Mouse (Mus musculus) heart, embryonic 15.5 days (tissue): ENCODE measurements around the gene Ltk. TPM values are rescaled to one million over a fixed set of nuclear protein-coding genes. Genes with fewer than 3 reads are reported as not detected.
A peak's percentile ranks its signal among the peaks of the same experiment; 100 is the strongest.

ENCODE experiments used
- ATAC-seq: fragments of 200-750 bp; cut with Nextera tagmentation; replicated peaks from 2 replicates; pipeline ENCODE4 v1.8.0; 2017; ENCODE audit warnings: low read depth, moderate TSS enrichment; ENCODE audit not compliant: insufficient number of reproducible peaks, insufficient read depth, low FRiP score
- H3K27ac ChIP-seq: fragments of 300-500 bp; sonication (generic); 2 replicates; pipeline ENCODE4 v1.5.1; 2015; ENCODE audit warnings: mild to moderate bottlenecking, inconsistent platforms
- H3K27me3 ChIP-seq: fragments of 300-500 bp; sonication (generic); 2 replicates; pipeline ENCODE4 v1.6.1; 2015; ENCODE audit warnings: inconsistent platforms
- H3K36me3 ChIP-seq: fragments of 300-500 bp; sonication (generic); 2 replicates; pipeline ENCODE4 v1.6.1; 2015; ENCODE audit warnings: mild to moderate bottlenecking, inconsistent platforms
- H3K4me1 ChIP-seq: fragments of 300-500 bp; sonication (generic); replicated peaks from 2 replicates; pipeline ENCODE4 v1.6.1; 2015; ENCODE audit warnings: inconsistent platforms
- H3K4me2 ChIP-seq: fragments of 300-500 bp; sonication (generic); 2 replicates; pipeline ENCODE4 v1.6.1; 2015; ENCODE audit warnings: inconsistent platforms, mild to moderate bottlenecking, moderate library complexity
- H3K4me3 ChIP-seq: fragments of 300-500 bp; sonication (generic); 2 replicates; pipeline ENCODE4 v1.5.1; 2015; ENCODE audit warnings: mild to moderate bottlenecking, inconsistent platforms
- H3K9ac ChIP-seq: fragments of 300-500 bp; sonication (generic); 2 replicates; pipeline ENCODE4 v1.6.1; 2015; ENCODE audit warnings: mild to moderate bottlenecking, inconsistent platforms
- H3K9me3 ChIP-seq: fragments of 300-500 bp; sonication (generic); replicated peaks from 2 replicates; pipeline ENCODE4 v1.6.1; 2016; ENCODE audit warnings: inconsistent platforms
- WGBS: fragments of 180-500 bp; shearing (Covaris S2); methylation state at CpG from one replicate; pipeline ENCODE4 v1.1.7; 2015; ENCODE audit warnings: mixed read lengths; 5-methylcytosine and 5-hydroxymethylcytosine counted together
- polyA plus RNA-seq: library from polyadenylated mRNA; unstranded; fragments of >200 nt; fragmentation: Nextera tagmentation; extraction: Ambion mirVana; gene quantifications from 2 replicates; pipeline ENCODE4 v1.2.1, GENCODE M21; 2015

The Ltk gene
- polyA plus RNA-seq, 1 experiment from 2014 or later, result 0.10 TPM

- H3K9ac ChIP-seq, result peak overlapping the region; percentile 78
- peaks cover 46% of the 10 kb centered on the region for H3K4me1 ChIP-seq
- peak overlapping the region; percentile 63 for H3K4me3 ChIP-seq
- peaks cover 15% of the 10 kb centered on the region for H3K27me3 ChIP-seq
- H3K4me2 ChIP-seq, result peak overlapping the region; percentile 97
- ATAC-seq, result peak; percentile 80
- H3K36me3 ChIP-seq, result no peaks in the 10 kb centered on the region
- under 1% methylated on average over 58 of the region's 89 CpGs for WGBS
- H3K9me3 ChIP-seq, result no peaks in the 10 kb centered on the region
- peak overlapping the region; percentile 43 for H3K27ac ChIP-seq
Observed at GRCm38 (mm10) chr2:119799181-119799960, 39.1 kb upstream of the Ltk start.

GRCm38 (mm10) chr2:119798246-119798927 lies 38.2 kb upstream of the Ltk start:
- H3K27ac ChIP-seq, result peak overlapping the region; percentile 43; the same call in 1 of the 2 replicates
- no peaks in the 10 kb centered on the region for H3K36me3 ChIP-seq
- peak overlapping the region; percentile 63 for H3K4me3 ChIP-seq
- 0 out of 2 replicates have a peak, but pooled peaks have one; percentile 13 for ATAC-seq
- peaks cover 37% of the 10 kb centered on the region for H3K4me1 ChIP-seq
- peaks cover 15% of the 10 kb centered on the region for H3K27me3 ChIP-seq
- no peak overlapping the region for H3K9ac ChIP-seq
- peak overlapping the region; percentile 97 for H3K4me2 ChIP-seq
- H3K9me3 ChIP-seq, result no peaks in the 10 kb centered on the region
- WGBS, result 9% methylated on average over 13 of the region's 13 CpGs

GRCm38 (mm10) chr2:119797279-119797783 lies 37.1 kb upstream of the Ltk start, which contains the start of gene Tyro3:
Tyro3 (plus strand) TSS chr2:119797733.
- H3K4me2 ChIP-seq, result peak within 1 kb of the TSS; percentile 97
- no peaks in the 10 kb centered on the region for H3K9me3 ChIP-seq
- peaks cover 29% of the 10 kb centered on the region for H3K4me1 ChIP-seq
- H3K36me3 ChIP-seq, result no peaks in the 10 kb centered on the region
- peak within 1 kb of the TSS; percentile 63 for H3K4me3 ChIP-seq
- H3K27ac ChIP-seq, result peak within 1 kb of the TSS; percentile 43; the same call in 1 of the 2 replicates
- WGBS, result 42% methylated on average over 5 of the region's 5 CpGs
- ATAC-seq, result no peak
- no peak within 1 kb of the TSS for H3K9ac ChIP-seq
- H3K27me3 ChIP-seq, result peaks cover 15% of the 10 kb centered on the region

GRCm38 (mm10) chr2:119789996-119790395 lies 29.8 kb upstream of the Ltk start:
- H3K4me1 ChIP-seq, result peaks cover 11% of the 10 kb centered on the region
- H3K4me2 ChIP-seq, result no peak overlapping the region

GRCm38 (mm10) chr2:119787206-119787883 lies 27.1 kb upstream of the Ltk start, which contains the start of gene Rpap1:
Rpap1 (minus strand) TSS chr2:119787537.
- peaks cover 7% of the 10 kb centered on the region for H3K36me3 ChIP-seq
- H3K4me3 ChIP-seq, result peak within 1 kb of the TSS; percentile 71
- H3K9me3 ChIP-seq, result no peaks in the 10 kb centered on the region
- no peaks in the 10 kb centered on the region for H3K27me3 ChIP-seq
- ATAC-seq, result peak; percentile 93
- peak within 1 kb of the TSS; percentile 80 for H3K4me2 ChIP-seq
- under 1% methylated on average over 44 of the region's 44 CpGs for WGBS
- H3K9ac ChIP-seq, result peak within 1 kb of the TSS; percentile 65
- H3K4me1 ChIP-seq, result peaks cover 11% of the 10 kb centered on the region
- peak within 1 kb of the TSS; percentile 89 for H3K27ac ChIP-seq

More at GRCm38 (mm10) chr2:119789996-119790395, 29.8 kb upstream of the Ltk start:
- Histone ChIP-seq H3K9me3 (no peaks in the 10 kb centered on the region), H3K9ac (no peak overlapping the region), H3K36me3 (no peaks in the 10 kb centered on the region), H3K27ac (no peak overlapping the region), H3K4me3 (no peak overlapping the region), H3K27me3 (no peaks in the 10 kb centered on the region)
- WGBS, result 80% methylated on average over 2 of the region's 2 CpGs
- no peak for ATAC-seq

- H3K36me3 ChIP-seq, result peaks cover 59% of the 10 kb centered on the region
- no peak overlapping the region for H3K27ac ChIP-seq
- no peak for ATAC-seq
- 90% methylated on average over 6 of the region's 6 CpGs for WGBS
- H3K4me1 ChIP-seq, result no peaks in the 10 kb centered on the region
- no peak overlapping the region for H3K4me3 ChIP-seq
- H3K27me3 ChIP-seq, result no peaks in the 10 kb centered on the region; the same call in 1 of the 2 replicates
- no peak overlapping the region for H3K9ac ChIP-seq
- no peak overlapping the region for H3K4me2 ChIP-seq
- no peaks in the 10 kb centered on the region for H3K9me3 ChIP-seq
Observed at GRCm38 (mm10) chr2:119767246-119767645, 7.0 kb upstream of the Ltk start.

DNA sequence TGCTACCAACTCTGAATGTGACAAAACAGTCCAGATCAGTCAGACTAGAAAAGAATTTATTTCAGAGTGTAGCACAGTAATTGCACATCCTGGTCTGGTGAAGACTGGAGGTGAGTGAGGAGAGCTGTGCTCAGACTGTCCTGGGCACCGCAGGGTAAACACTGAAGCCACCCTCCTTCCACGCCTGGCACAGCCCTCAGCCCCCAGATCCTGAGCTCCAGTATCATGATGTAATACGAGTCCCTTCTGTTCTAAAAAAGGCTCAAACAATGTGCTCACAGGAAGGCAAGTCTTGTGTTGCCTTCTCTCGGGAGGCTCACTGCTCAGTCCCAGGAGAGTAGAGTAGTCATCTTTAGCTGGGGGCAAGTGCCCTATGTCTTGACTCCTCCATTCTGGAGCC lies 3.7 kb upstream of the Ltk start:
- Histone ChIP-seq H3K4me1 (no peaks in the 10 kb centered on the region), H3K27ac (no peak overlapping the region), H3K36me3 (peaks cover 31% of the 10 kb centered on the region), H3K4me2 (no peak overlapping the region), H3K27me3 (peaks cover 28% of the 10 kb centered on the region), H3K4me3 (no peak overlapping the region), H3K9me3 (no peaks in the 10 kb centered on the region), H3K9ac (no peak overlapping the region)
- 52% methylated on average over 4 of the region's 4 CpGs for WGBS
- no peak for ATAC-seq

DNA sequence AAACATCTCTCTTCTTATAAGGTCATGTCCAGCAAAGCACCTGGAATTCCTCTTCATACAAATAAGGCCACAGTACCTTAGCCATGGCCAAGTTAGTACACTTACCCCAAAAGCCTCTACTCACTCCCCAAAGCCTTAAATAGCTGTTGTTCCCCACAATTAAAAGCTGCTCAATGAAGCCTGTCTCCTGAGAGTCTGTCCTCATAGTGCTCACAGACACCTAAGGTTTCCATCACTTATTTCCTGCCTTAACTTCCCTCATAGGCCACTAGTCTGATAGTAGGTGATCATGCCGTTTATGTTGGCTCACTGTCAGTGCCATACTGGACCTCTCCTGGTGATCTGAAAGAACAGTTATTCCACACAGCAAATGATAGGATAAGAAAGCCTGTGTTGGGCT lies 2.0 kb upstream of the Ltk start:
- Histone ChIP-seq H3K27me3 (peaks cover 44% of the 10 kb centered on the region), H3K27ac (no peak overlapping the region), H3K9me3 (no peaks in the 10 kb centered on the region), H3K4me3 (no peak overlapping the region), H3K4me2 (no peak overlapping the region), H3K4me1 (peaks cover 16% of the 10 kb centered on the region), H3K9ac (no peak overlapping the region), H3K36me3 (peaks cover 20% of the 10 kb centered on the region)
- no peak for ATAC-seq
- 44% methylated on average over 1 of the region's 1 CpGs for whole genome bisulfite sequencing

DNA sequence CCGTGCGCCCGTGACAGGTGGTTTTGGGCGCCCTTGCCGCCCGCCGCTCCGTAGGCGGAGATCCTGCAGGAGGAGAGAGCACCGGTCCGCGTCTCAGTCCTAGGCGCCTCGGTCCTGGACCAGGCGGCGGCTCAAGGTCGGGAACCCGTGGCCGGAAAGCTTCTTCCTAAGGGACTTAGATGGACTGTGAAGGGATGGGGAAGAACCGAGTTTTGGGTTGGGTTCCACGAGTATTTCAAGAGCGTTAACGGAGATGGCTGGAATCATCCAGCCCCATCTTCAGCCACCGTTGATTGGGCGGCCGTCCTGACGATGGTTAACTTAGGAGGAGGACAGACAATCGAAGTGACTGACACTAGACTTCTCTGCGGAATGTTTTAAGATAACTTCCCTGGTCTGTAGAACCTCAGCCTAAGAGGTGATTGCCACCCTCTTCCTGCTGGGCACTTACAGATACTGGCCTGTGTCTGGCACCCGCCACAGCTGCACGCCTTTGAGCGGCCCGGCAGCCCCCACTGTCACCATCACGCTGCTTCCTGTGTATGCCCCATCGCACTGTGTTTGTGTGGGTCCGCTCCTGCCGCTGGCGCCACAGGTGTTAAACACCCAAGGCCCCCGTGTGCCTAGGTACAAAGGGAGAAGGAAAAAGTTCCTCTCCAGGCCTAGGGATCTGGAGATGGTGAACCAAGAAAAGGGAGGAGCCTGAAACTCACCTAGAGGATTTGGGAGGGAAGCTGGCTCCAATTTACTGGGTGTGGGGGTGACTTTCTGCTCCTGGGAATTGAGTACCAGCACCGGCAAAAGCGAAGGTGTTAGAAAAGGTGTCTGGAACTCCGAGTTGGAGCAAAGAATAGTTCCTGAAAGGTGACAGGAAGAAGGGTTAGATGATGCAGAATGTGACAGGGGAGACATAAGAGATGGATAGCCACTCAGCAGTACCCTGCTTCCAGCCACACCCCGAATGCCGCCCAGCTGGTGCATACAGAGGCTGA lies 1.1 kb downstream of the Ltk start:
- Histone ChIP-seq H3K4me1 (peaks cover 17% of the 10 kb centered on the region), H3K27me3 (peaks cover 65% of the 10 kb centered on the region), H3K4me3 (peak overlapping the region; percentile 74), H3K36me3 (peaks cover 9% of the 10 kb centered on the region), H3K4me2 (peak overlapping the region; percentile 100), H3K27ac (no peak overlapping the region), H3K9ac (peak overlapping the region; percentile 60; the same call in 1 of the 2 replicates), H3K9me3 (no peaks in the 10 kb centered on the region)
- ATAC-seq, result no peak
- WGBS, result 5% methylated on average over 44 of the region's 44 CpGs
